Mouse (Mus musculus) neural tube, embryonic 15.5 days (tissue): ENCODE results near the gene Zfp976. TPM values are rescaled to one million over a fixed set of nuclear protein-coding genes. Genes with fewer than 3 reads are reported as not detected.
"Not testable (repeated sequence)": the region's sequence is repeated elsewhere in the genome, so short reads cannot be mapped to it uniquely, and the experiment has no call there.

Source experiments
- ATAC-seq: fragments of 200-750 bp; cut with Nextera tagmentation; 2 replicates; pipeline ENCODE4 v1.8.0; 2017; ENCODE audit warnings: mild to moderate bottlenecking, moderate TSS enrichment, moderate library complexity; ENCODE audit not compliant: low FRiP score
- H3K27ac ChIP-seq: fragments of 300-500 bp; sonication (generic); replicated peaks from 2 replicates; pipeline ENCODE4 v1.5.1; 2015; ENCODE audit warnings: mild to moderate bottlenecking, inconsistent platforms
- H3K27me3 ChIP-seq: fragments of 300-500 bp; sonication (generic); replicated peaks from 2 replicates; pipeline ENCODE4 v1.6.1; 2015; ENCODE audit warnings: inconsistent platforms
- H3K36me3 ChIP-seq: fragments of 300-500 bp; sonication (generic); 2 replicates; pipeline ENCODE4 v1.6.1; 2015; ENCODE audit warnings: inconsistent platforms
- H3K4me1 ChIP-seq: fragments of 300-500 bp; sonication (generic); 2 replicates; pipeline ENCODE4 v1.6.1; 2015; ENCODE audit warnings: inconsistent platforms
- H3K4me2 ChIP-seq: fragments of 300-500 bp; sonication (generic); 2 replicates; pipeline ENCODE4 v1.6.1; 2015; ENCODE audit warnings: inconsistent platforms, mild to moderate bottlenecking, moderate library complexity
- H3K4me3 ChIP-seq: fragments of 300-500 bp; sonication (generic); replicated peaks from 2 replicates; pipeline ENCODE4 v1.5.1; 2015; ENCODE audit warnings: mild to moderate bottlenecking, inconsistent platforms
- H3K9ac ChIP-seq: fragments of 300-500 bp; sonication (generic); replicated peaks from 2 replicates; pipeline ENCODE4 v1.6.1; 2015; ENCODE audit warnings: mild to moderate bottlenecking, inconsistent platforms
- H3K9me3 ChIP-seq: fragments of 300-500 bp; sonication (generic); replicated peaks from 2 replicates; pipeline ENCODE4 v1.6.1; 2016; ENCODE audit warnings: inconsistent platforms
- WGBS: fragments of 180-500 bp; shearing (Covaris S2); methylation state at CpG from one replicate; pipeline ENCODE4 v1.1.7; 2015; ENCODE audit warnings: mixed read lengths; 5-methylcytosine and 5-hydroxymethylcytosine counted together
- polyA plus RNA-seq: library from polyadenylated mRNA; unstranded; fragments of >200 nt; fragmentation: Nextera tagmentation; extraction: Ambion mirVana; gene quantifications from 2 replicates; pipeline ENCODE4 v1.2.1, GENCODE M21; 2015

Gene Zfp976
- 2.5 and 2.6 TPM in 2 replicates for polyA plus RNA-seq

GRCm38 (mm10) chr7:42642152-42643115, at the start of gene Zfp976:
Zfp976 (minus strand) TSS chr7:42642588.
- H3K4me3 ChIP-seq: peak within 1 kb of the TSS; percentile 47
- H3K9ac ChIP-seq: peak within 1 kb of the TSS; percentile 20; the same call in 1 of the 2 replicates
- not testable (repeated sequence) for H3K9me3 ChIP-seq, H3K4me1 ChIP-seq, H3K27me3 ChIP-seq, H3K36me3 ChIP-seq
- peak; percentile 99 for ATAC-seq
- H3K4me2 ChIP-seq: peak within 1 kb of the TSS; percentile 58
- WGBS: 4% methylated on average over 25 of the region's 25 CpGs
- 0 out of 2 replicates have a peak within 1 kb of the TSS, but pooled peaks have one; percentile 23 for H3K27ac ChIP-seq

DNA sequence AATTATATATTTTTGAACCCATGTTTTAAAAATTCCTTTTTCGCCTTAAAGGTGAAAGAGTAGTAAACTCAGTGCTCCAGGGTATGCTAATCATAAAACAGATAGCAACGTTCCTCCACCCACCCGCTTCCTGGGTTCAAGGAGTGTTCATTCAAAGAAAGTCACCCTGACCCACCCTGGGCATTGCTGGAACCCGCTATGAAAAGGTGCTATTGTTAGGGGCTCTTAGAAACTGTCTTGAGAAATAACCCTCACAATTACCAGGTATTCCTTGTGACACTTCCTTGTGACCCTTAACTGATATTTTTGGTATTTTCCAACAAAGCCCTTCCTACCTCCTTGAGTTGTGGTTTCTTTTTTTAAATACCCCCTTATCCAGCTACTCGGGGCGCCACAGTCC, 37.7 kb upstream of the Zfp976 start:
- not testable (repeated sequence) for H3K36me3 ChIP-seq, H3K9ac ChIP-seq, H3K4me2 ChIP-seq, H3K4me1 ChIP-seq, H3K27ac ChIP-seq, ATAC-seq, H3K4me3 ChIP-seq, H3K27me3 ChIP-seq
- 96% methylated on average over 6 of the region's 6 CpGs for WGBS
- H3K9me3 ChIP-seq: peaks cover 19% of the 10 kb centered on the region

DNA sequence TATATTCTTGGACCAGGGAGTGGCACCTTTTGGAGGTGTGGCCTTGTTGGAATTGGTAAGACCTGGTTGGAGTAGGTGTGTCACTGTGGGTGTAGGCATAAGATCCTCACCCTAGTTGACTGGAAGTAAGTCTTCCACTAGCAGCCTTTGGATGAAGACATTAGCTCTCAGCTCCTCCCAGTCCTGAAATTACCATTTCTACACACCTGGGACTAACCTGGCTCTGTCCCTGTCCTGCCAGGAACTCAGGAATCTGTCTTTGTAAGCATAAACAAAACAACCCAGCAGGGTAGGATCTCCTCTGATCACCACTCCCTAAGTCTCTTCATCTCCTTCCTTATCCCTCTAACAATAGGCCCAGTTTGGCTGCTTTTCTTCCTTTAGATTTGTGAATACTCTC, 37.3 kb upstream of the Zfp976 start:
- H3K4me2 ChIP-seq, H3K27me3 ChIP-seq, H3K9ac ChIP-seq, H3K4me3 ChIP-seq, ATAC-seq, H3K4me1 ChIP-seq, H3K36me3 ChIP-seq, H3K27ac ChIP-seq: not testable (repeated sequence)
- peaks cover 16% of the 10 kb centered on the region for H3K9me3 ChIP-seq

- WGBS: 69% methylated on average over 5 of the region's 5 CpGs
- not testable (repeated sequence) for H3K9me3 ChIP-seq, H3K4me2 ChIP-seq, H3K4me1 ChIP-seq, ATAC-seq, H3K4me3 ChIP-seq, H3K27me3 ChIP-seq, H3K9ac ChIP-seq, H3K27ac ChIP-seq
- H3K36me3 ChIP-seq: peaks cover 26% of the 10 kb centered on the region
Measured at GRCm38 (mm10) chr7:42660140-42660539, 17.8 kb upstream of the Zfp976 start.

GRCm38 (mm10) chr7:42655211-42655610, 12.8 kb upstream of the Zfp976 start:
- not testable (repeated sequence) for ATAC-seq, H3K4me3 ChIP-seq, H3K27ac ChIP-seq, H3K4me1 ChIP-seq, H3K9ac ChIP-seq, H3K27me3 ChIP-seq, H3K4me2 ChIP-seq, H3K36me3 ChIP-seq
- 81% methylated on average over 2 of the region's 2 CpGs for WGBS
- H3K9me3 ChIP-seq: 0 out of 2 replicates have a peak, but pooled peaks cover 11% of the 10 kb centered on the region

GRCm38 (mm10) chr7:42643120-42643620, 782 bp upstream of the Zfp976 start:
- H3K36me3 ChIP-seq, ATAC-seq: not testable (repeated sequence)
- 4% methylated on average over 3 of the region's 3 CpGs for WGBS

DNA sequence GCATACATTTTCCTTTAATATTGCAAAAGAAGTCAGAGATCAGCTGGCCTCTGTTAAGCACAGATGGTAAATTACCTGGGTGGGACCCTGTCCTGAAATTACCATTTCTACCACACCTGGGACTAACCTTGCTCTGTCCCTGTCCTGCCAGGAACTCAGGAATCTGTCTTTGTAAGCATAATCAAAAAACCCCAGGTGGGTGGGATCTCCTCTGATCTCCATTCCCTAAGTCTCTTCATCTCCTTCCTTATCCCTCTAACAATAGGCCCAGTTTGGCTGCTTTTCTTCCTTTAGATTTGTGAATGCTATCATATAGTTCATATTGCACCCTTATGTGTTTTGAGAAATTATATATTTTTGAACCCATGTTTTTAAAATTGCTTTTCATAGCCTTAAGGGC, 11.4 kb downstream of the Zfp976 start:
- not testable (repeated sequence) for H3K9me3 ChIP-seq, H3K4me1 ChIP-seq, H3K4me2 ChIP-seq, H3K27me3 ChIP-seq, H3K36me3 ChIP-seq, ATAC-seq, H3K27ac ChIP-seq, H3K4me3 ChIP-seq, H3K9ac ChIP-seq

More at GRCm38 (mm10) chr7:42643120-42643620, 782 bp upstream of the Zfp976 start:
- not testable (repeated sequence) for H3K27me3 ChIP-seq, H3K4me1 ChIP-seq, H3K9me3 ChIP-seq, H3K9ac ChIP-seq, H3K27ac ChIP-seq
- peak overlapping the region; percentile 58 for H3K4me2 ChIP-seq
- peak overlapping the region; percentile 47 for H3K4me3 ChIP-seq

GRCm38 (mm10) chr7:42595666-42596065, 46.7 kb downstream of the Zfp976 start:
- not testable (repeated sequence) for H3K4me1 ChIP-seq, H3K27me3 ChIP-seq, H3K27ac ChIP-seq, H3K36me3 ChIP-seq, ATAC-seq, H3K4me3 ChIP-seq, H3K4me2 ChIP-seq, H3K9ac ChIP-seq
- H3K9me3 ChIP-seq: peaks cover 24% of the 10 kb centered on the region

DNA sequence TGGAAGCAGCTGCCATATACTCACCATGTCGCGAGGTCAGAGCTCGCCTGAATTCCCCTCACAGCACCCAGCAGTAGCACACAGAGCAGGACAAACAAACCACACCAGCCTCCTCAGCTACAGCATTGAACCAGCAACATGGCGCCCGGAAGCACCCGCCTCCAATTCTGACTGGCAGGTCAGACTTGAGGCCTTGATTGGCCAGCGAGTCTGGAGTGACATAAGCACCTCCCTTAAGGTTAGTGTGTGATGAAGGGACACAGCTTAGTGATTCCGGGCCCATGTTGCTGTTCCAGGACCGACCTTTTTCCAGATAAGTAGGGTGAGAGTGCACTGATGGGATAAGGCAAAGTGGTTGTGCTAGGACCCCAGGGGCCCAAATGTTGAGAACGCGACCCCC, 50.0 kb downstream of the Zfp976 start, which contains the start of gene Zfp977:
Zfp977 (minus strand) TSS at position 135 of the 400 bp plus-strand sequence.
- not testable (repeated sequence) for ATAC-seq, H3K27me3 ChIP-seq, H3K4me3 ChIP-seq, H3K4me2 ChIP-seq, H3K4me1 ChIP-seq, H3K36me3 ChIP-seq, H3K27ac ChIP-seq, H3K9ac ChIP-seq
- WGBS: 94% methylated on average over 11 of the region's 11 CpGs
- H3K9me3 ChIP-seq: peaks cover 13% of the 10 kb centered on the region

DNA sequence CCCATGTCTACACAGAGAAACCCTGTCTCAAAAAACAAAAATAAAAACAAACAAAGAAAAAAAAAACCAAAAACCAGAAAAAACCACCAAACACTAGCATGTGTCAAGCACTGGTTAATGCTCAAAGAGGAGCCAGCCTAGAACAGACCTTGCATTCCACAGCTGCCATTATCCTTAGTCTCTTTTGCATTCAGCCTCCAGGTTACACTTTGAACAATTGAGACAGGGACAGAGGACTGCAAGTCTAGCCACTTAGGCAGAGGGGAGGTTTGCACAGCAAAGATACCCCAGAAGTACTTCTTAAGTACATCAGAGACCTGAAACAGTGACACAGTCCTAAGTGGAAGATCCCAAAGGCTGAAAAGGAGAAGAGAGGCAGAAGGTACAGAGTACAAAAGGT, 51.1 kb downstream of the Zfp976 start:
- H3K4me1 ChIP-seq, H3K27me3 ChIP-seq, H3K36me3 ChIP-seq, H3K4me2 ChIP-seq, H3K27ac ChIP-seq, ATAC-seq, H3K9ac ChIP-seq, H3K4me3 ChIP-seq: not testable (repeated sequence)
- peaks cover 19% of the 10 kb centered on the region for H3K9me3 ChIP-seq

- Histone ChIP-seq H3K9ac (no peak within 1 kb of the TSS), H3K27me3 (no peaks in the 10 kb centered on the region), H3K4me2 (no peak within 1 kb of the TSS), H3K4me1 (no peaks in the 10 kb centered on the region), H3K27ac (no peak within 1 kb of the TSS), H3K9me3 (peaks cover 56% of the 10 kb centered on the region), H3K36me3 (peaks cover 18% of the 10 kb centered on the region), H3K4me3 (no peak within 1 kb of the TSS)
- no peak for ATAC-seq
- 95% methylated on average over 5 of the region's 5 CpGs for WGBS
Measured at GRCm38 (mm10) chr7:42578488-42578887, 63.9 kb downstream of the Zfp976 start, which contains the start of gene Gm21028. Gm21028 (minus strand) TSS chr7:42578588.
